Mouse (Mus musculus) left cerebral cortex, adult 11 months (tissue): ENCODE measurements around the gene Gm20431.
"Not testable (repeated sequence)": the region's sequence is repeated elsewhere in the genome, so short reads cannot be mapped to it uniquely, and the experiment has no call there.

Source experiments
- DNase-seq: peaks from one replicate; pipeline ENCODE4 v3.0.0; 2022; ENCODE audit warnings: low spot score

Gene Gm20431

DNA sequence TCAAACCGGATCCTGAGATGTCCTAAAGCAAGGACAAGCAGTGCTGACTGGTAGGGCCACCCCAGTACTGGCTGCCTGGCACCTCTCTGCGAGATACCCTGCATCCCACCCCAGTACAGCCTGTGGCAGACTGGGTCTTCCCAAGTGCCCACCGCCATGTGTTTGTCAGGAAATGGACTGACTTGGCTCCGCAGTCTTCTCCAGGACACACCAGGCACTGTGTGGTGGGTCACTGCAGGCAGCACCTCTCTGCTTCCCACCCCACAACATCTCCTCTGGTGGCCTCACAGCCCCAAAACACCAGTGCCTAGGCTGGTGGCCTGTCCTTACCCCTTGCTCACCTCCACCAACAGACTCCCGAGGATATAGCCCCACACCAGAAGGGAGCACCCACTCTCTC, 30.9 kb downstream of the Gm20431 start:
- no peak for DNase-seq

DNA sequence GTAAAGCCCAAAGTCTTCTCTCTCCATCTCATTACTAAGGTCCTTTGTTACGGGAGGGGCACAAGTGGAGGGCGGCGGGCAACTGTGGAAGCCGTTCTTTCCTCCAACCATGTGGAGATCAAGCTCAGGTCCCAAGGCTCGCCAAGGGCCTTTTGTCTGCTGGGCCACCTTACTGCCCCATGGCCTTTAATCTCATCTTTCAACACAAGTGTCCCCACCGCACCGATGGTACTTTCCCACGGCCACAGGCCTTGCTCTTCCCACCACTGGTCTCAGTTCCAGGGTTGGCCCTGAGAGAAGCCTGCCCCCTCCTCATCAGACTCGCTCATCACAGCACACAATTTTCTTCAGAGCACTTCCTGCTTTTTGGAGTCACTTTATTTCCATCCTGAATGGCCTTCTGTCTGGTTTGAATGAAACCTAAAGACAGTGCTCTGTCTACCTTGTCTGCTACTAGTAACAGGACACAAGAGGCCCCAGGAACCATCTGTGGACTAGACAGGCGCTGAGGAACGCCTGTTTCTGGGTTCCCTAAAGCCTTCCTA, 31.6 kb downstream of the Gm20431 start:
- DNase-seq: no peak

DNA sequence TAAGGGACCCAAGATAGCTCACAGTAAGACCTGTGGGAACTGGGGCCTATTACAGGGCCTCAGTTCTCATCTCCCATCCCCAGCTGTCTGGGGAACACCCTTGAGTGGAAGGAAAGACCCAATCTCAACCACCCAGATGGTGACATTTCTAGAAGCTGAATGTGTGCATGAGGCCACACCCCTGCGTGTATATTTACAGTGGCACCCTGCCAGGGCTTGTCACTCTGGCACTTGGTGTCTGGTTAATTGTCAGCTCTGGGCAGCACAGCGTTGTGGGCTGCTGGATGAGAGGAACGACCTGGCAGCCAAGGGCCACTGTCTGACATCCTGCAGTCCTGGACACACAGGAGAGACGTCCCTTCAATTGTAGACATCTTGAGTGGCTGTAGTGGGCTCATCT, 32.4 kb downstream of the Gm20431 start:
- DNase-seq: no peak

- no peak for DNase-seq
Measured at GRCm38 (mm10) chr2:167627019-167627418, 34.3 kb downstream of the Gm20431 start.

- no peak for DNase-seq
Measured at GRCm38 (mm10) chr2:167625670-167626069, 35.6 kb downstream of the Gm20431 start.

DNA sequence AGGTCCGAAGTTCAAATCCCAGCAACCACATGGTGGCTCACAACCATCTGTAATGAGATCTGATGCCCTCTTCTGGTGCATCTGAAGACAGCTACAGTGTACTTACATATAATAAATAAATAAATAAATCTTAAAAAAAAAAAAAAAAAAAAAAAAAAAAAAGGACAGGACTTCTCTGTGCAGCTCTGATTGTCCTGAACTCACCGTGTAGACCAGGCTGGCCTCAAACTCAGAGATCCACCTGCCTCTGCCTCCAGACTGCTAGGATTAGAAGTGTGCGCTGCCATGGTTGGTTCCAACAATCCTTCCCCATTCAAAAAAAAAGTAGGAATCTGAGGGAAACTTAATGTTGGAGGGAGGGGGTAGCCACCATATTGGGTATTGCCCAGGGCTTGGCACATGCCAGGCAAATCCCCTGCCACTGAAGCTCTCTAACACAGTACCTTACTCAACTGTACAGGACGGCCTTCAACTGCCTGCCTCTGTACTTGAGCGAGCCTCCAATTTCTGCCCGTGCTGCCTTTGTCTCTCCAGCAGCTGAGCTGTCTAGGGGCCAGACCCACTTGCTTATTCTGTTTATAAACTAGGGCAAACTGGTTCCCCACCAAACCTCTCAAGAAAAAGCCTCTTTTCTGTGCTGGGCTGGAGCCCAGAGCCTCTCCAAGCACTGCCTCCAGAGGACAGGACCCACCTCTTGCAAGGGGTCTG, 36.8 kb downstream of the Gm20431 start:
- DNase-seq: no peak

DNA sequence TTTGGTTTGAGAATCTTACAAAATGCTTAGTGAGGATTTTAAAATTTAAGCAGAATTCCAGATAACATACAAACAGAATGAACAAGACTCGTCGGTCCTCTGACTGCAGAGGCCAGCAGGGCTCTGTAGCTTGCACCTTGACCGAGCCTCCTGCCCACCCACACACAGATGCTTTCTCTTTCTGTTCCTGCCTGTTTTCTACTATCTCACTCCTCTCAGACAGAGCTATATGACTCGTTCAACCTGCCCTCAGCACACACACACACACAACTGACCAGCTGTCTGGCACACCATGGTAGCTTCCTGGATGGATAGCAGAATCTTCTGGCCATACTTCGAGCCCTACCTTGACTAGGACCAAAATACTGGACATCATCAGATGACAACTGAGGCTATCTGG, 38.3 kb downstream of the Gm20431 start:
- no peak for DNase-seq

DNA sequence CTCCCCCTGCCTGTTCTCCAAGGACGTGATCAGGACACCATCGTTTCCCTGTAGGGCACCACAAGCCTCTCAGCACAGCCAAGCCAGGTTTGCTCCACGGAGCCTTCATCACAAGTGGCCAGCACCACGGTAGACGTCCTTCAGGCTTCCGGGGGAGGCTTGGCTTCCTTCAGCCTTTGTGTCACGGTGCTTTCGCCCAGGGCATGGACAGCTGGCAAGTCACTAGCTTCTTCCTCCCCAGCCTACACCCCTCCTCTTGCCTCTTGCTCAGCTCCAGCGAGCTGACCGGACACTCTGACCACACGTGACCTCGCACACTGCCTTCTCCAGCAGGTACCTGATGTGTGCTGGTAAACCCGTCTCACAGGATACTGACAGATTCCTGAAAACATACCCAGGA, 38.9 kb downstream of the Gm20431 start:
- DNase-seq: no peak

GRCm38 (mm10) chr2:167621255-167622087, 39.8 kb downstream of the Gm20431 start:
- no peak for DNase-seq

- no peak for DNase-seq
Measured at GRCm38 (mm10) chr2:167617472-167617871, 43.8 kb downstream of the Gm20431 start.

DNA sequence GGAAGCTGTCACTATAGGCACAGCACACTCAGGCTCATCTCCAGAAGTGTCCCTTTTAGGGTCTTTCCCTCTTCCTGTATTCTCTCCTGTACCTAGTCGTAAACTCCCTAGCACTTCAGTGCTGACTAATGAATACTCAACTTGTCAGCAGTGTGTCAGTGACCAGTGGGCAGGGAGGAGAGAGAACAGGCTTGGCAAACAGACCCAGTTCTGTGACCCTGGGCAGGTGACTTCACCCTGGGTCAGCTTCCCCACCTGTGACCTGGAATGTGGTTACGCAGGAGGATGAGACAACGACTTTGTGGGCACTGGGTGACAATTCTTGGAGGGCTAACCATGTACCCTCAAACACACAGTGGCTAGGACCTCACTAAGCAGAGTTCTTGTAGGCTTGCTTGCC, 44.3 kb downstream of the Gm20431 start:
- DNase-seq: no peak

- DNase-seq: not testable (repeated sequence)
Measured at GRCm38 (mm10) chr2:167613335-167613734, 48.0 kb downstream of the Gm20431 start.

DNA sequence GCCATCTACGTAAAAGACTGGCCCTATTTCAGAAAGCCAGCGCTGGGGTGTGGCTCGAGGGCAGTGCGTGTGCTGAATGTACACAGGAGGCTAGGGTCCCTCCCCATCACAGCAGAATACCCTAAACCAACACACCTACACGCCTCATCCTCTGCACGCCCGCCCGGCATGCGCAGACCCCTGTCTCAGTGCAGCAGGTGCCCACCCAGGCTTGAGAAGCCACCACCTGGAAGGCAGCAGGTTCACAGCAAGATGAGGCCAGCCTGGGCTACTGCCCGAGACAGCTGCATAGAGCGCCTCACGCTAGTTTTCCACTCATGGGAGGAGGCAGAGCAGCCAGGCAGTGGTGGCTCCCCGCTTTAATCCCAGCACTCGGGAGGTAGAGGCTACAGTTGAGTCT, 49.2 kb downstream of the Gm20431 start:
- DNase-seq: no peak

- DNase-seq: no peak
Measured at GRCm38 (mm10) chr2:167611287-167611686, 50.0 kb downstream of the Gm20431 start.

DNA sequence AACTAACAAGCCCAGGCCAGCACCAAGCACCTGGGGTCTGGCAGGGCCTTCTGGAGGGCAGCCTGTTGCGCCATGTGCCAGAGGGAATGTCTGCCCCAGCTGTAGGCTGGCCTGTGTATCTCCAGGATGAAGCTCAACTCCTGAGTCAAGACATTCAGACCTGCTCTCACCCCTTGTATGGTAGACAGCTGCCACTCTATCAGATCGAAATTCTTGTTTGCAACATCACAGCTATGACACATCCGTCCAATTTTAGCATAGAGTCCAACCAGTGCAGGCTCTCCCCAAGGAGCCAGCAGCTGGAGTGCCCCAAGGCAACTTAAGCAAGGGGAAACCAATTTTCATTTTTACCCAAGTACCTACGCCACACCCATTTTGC, 54.6 kb downstream of the Gm20431 start:
- no peak for DNase-seq

DNA sequence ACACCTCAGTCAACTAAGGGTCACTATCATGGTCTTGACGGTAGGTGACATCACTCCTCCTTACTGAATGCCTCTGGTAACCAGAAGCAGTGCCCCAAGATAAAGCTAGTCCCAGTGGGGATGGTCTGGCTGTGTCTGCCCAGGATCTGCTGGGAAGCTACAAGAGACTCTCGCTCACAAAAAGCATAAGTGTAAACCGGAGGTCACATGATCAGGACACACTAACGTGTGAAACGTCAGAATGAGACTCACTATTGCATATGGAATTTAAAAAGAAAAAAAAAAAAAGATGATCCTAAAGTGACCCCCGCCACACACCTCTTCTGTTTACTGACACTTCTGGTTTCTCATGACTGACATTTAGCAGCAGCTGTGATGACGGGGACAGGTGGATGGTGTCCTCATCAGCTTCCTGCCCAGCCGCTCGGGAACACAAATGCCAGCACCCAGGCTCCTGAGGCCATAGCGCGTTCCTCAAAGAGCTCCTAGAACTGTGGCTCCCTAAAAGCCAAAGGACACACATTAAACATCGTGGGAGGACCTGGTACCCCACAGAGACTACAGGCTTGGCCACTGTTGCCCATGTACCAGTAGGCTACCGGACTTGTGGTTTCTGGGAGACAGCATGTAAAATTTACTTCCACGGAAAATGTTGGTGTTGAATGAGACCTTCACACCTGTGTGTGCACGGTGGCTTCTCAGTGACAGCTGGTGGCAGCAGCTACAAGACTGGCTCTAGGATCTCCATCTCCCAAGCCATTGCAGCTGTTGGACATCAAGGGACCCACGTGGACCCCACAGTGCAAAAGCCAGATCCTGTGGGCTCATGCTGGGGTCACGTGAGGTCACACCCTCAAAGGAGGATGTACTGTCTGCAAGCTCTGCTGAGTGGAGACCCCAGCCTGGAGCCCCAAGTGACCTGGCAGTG, 55.2 kb downstream of the Gm20431 start:
- DNase-seq: no peak

- DNase-seq: peak; percentile 76
Measured at GRCm38 (mm10) chr2:167605178-167605794, 56.0 kb downstream of the Gm20431 start.

- DNase-seq: no peak
Measured at GRCm38 (mm10) chr2:167602978-167603377, 58.3 kb downstream of the Gm20431 start.

DNA sequence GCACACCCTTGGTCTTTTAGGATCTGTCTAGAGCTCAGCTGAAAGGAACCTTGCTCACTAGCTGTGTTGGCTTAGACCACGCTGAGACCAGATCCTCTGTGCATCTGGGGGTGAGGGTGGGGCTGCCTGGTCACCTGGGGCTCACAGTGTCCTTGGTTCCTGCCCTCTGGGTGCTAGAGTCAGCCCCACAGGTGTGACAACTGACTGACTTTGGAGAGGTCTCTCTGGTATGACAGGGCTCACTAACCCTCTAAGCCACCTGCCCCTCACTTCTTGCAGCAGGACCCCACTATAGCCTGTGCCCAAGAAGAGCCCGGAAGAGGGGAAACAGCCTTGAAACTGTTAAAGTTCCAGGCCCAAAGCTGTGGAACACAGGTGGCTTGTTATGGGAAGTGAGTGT, 58.9 kb downstream of the Gm20431 start:
- no peak for DNase-seq

- DNase-seq: no peak
Measured at GRCm38 (mm10) chr2:167600481-167600995, 60.8 kb downstream of the Gm20431 start.

GRCm38 (mm10) chr2:167599917-167600316, 61.4 kb downstream of the Gm20431 start:
- DNase-seq: no peak
